Mouse (Mus musculus) heart, postnatal 10 days (tissue): ENCODE measurements at regions not wholly inside any gene's neighbourhood (a gene's known extent, or its start where the extent isn't known, plus 50 kb on each side); places are given as distances from the start of the nearest gene placed in this dataset.
"Not testable (repeated sequence)": the region's sequence is repeated elsewhere in the genome, so short reads cannot be mapped to it uniquely, and the experiment has no call there.

ENCODE experiments used
- DNase-seq, 2 experiments: peaks; one replicate each; pipeline ENCODE4 v3.0.0; 2021
- intact Hi-C: fragments of 180-260 bp; cut with DNase I; formaldehyde crosslinking; loops from one replicate; pipeline ENCODE4 v1.15.1; 2025

- intact Hi-C loops = no loop called here
- no peak for DNase-seq
These were observed 132.5 kb upstream of the Thpo start for GRCm38 (mm10) chr16:20866771-20867170.

GRCm38 (mm10) chr16:20861256-20861655 is 126.9 kb upstream of the Thpo start:
- DNase-seq = no peak
- intact Hi-C loops = no loop called here

DNA sequence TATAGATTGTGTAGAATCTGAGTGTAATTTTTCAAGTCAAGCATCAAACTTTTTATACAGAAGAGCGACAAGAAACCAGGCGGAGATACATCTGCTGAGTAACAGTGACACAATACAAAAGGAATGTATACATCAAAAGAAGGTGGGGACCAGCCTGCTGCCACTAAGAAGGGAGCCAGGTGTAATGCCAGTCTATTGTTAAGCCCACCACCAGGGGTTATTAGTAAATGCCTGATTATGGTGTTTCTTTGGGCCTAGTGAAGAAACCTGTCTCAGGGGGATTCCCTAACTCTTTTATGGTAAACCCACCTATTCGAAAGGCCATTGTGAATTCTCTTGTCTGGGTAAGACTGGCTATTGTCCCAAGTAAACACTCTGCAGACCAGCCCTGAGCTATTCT is 126.3 kb upstream of the Thpo start:
- DNase-seq, intact Hi-C loops: not testable (repeated sequence)

DNA sequence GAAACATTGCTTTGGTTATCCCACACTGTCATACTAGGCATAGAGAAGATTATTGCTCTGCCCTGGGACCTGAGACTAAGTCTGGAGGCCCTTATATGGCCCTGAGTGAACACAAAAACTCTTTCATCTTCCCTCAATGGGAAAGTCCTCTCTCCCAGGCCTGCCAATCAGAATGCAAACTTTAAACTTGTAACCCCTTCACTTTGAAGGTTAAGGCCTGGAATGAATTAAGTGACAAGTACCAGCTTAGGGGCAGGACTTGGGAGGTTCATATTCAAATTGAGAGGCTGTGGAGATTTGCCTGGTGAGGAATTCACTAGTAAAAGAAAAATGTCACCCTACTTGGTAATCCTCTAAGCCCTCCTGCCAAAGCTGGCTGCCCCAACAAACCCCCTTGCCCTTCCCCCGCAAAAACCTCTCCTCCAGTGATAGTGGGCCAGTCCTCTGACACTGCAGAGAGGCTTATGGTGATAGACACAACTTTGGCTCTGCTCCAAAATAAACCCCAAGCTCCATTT is 120.4 kb upstream of the Thpo start:
- intact Hi-C loops = no loop called here
- no peak for DNase-seq

DNA sequence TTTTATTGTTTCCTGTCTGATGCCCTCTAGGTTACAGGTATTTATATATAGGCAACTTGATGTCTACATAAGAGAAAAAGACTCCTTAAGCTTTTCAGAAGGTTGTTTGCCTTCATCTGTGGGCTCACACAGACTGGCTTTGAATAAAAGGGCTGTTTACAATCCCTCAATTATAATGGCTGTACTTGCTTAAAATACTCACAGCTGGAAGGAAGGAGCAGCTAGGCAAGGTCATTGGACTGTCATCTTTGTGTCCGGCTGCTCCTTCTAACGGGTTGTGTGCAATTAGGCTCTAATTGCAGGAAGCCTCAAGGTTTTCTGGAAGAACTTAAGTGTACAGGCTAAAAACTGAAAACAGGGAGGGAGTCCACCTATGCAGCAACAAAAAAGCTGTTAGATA is 103.8 kb upstream of the Thpo start:
- intact Hi-C loops = no loop called here
- no peak for DNase-seq

DNA sequence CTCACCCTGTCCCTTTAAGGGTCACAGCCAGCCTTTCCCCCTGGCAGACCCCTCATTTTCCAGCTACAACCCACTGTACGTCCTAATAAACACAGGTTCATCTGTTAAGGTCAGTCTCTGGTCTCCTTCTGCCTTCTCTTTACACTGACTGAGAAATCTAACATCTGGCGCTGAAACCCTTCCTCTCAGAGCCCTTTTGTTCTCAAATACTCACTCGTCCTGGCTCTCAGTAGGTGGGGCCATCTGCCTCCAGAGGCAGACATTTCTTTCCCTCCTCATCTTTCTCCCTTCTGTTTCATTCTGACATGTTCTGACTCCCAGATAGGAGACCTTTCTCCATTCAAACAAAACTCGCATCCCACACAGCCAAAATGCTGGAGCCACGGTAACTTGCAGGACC is 102.6 kb upstream of the Thpo start:
- DNase-seq = no peak
- intact Hi-C loops = no loop called here

GRCm38 (mm10) chr16:20833838-20834237 is 99.5 kb upstream of the Thpo start:
- intact Hi-C loops, DNase-seq: not testable (repeated sequence)

DNA sequence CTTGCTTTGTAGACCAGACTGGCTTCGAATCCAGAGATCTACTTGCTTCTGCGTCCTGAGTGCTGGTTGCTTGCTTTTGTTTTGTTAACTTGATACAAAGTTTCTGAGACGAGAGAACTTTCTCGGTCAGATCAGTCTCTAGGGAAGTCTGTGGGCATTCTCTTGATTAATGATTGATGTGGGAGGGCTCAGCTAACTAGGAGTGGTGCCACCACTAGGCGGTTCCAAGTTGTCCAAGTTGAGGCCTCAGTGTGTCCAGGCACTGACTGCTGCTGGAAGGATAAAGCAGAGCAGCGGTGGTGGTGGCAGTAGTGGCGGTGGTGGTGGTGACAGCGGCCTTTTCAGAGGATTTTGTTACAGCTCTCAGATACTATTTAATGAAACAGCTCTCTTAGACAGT is 99.0 kb upstream of the Thpo start:
- no peak for DNase-seq
- intact Hi-C loops = no loop called here

DNA sequence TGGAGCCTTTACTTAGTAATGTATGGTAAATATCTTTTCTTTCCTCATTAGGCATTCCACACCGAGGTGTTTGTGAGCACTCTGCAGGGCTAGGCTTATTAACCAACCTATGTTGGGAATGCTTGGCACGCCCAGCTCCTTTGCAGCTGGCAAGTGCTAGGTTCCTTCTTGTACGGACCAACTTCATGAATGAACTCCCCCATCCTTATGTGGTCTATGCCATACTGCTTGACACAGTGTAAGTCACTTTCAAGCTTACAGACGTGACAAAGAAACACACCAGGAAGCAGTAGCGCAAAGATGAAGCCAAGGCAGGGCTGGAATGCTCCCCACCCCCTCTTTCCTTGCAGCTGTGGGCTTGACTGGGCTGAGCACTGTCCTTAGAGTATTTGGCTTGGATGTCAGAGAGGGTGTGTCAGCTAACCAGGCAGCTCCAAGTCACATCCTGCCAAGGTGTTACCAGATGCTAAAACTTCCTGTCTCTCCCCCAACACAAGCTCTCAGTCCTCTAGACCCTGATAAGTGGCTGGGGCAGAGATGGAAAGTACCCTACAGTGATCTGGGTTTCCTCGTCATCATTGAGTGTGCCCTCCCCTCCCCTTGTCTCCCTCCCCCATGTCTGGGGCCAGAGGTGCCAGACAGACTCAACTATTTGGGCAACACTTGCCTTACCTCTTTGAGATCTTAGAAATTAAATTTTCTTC is 95.6 kb upstream of the Thpo start:
- intact Hi-C loops = no loop called here
- DNase-seq = no peak

GRCm38 (mm10) chr16:20828996-20829731 is 94.9 kb upstream of the Thpo start:
- no peak for DNase-seq
- intact Hi-C loops = no loop called here

DNA sequence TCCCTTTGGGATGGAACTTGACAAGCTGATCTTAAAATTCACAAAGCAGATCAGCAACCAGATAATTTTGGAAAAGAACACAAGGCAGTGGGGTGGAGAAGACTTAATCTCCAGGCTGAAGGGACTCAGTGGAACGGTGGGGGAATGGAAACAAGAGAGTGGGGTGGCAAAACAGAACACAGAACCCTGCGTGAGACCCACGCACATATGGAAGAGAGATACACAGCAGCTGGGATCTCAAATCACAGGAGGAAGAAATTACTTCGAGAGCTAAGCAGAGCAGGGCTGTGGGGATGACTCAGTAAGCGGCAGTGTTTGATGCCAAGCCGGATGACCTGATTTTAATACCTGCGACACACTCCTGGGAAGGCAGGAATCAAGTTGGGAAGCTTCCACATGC is 89.9 kb upstream of the Thpo start:
- intact Hi-C loops = no loop called here

DNA sequence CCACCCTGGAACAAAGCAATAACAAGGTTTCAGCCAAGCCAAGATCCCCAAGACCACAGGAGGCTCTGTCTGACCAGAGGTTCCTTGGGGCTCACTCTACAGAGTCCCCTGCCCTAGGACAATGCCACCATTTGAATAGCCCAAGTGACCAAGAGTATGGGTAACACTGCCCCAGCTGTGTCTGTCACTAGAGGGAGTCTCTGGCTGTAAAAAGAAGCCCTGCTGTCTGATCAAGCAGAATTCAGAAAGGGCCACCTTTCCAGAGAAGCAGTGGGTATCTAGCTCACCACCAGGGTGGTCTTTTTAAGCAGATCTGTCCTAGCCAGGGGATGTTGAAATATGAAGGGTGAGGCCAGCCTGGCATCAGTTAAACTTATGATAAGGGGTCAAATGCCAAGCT is 86.6 kb upstream of the Thpo start:
- intact Hi-C loops = no loop called here
- DNase-seq = no peak

More for the DNA sequence above, 89.9 kb upstream of the Thpo start:
- no peak for DNase-seq

DNA sequence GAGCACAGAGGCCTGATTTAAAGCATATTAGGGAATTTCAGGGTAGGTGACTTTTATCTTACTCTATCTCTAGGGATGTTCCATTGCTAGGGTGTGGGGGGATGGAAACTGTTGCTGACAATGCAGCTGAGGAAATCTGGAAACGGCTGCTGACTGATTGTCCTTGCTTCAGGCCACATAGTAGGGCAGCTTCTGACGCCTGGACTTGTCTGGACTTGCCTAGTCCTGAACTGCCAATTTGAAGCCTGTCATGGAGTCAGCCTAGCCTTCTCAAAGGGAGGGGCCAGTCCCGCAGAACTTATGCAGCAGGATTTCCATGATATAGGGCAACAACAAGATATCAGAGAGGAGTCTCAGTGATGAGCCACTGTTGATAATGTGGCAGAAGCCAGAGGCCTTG is 85.3 kb upstream of the Thpo start:
- DNase-seq = no peak
- intact Hi-C loops = no loop called here

- intact Hi-C loops = no loop called here
These were observed 84.4 kb upstream of the Thpo start for GRCm38 (mm10) chr16:20818711-20819189.

DNA sequence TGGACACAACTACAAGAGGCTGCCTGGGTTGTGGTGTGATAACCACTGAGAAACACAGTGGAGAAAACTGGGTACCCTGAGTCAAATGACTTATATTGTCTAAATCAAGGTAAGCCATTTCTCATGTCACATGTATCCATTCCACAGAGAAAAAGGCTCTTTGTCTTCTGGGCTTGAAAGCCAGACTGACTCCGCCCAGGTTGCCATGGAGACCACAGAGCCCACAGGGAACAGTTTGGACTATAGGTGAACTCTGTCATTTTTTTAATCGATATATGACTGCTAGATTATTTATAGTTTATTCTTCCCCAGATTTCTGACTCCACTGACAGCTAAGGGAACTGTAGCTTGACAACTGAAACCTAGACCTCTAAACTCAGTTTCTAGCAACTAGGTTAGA is 80.7 kb upstream of the Thpo start:
- intact Hi-C loops = no loop called here
- no peak for DNase-seq

More at GRCm38 (mm10) chr16:20818711-20819189, 84.4 kb upstream of the Thpo start:
- no peak for DNase-seq

GRCm38 (mm10) chr16:20814240-20814639 is 79.9 kb upstream of the Thpo start:
- intact Hi-C loops = no loop called here
- DNase-seq = no peak

DNA sequence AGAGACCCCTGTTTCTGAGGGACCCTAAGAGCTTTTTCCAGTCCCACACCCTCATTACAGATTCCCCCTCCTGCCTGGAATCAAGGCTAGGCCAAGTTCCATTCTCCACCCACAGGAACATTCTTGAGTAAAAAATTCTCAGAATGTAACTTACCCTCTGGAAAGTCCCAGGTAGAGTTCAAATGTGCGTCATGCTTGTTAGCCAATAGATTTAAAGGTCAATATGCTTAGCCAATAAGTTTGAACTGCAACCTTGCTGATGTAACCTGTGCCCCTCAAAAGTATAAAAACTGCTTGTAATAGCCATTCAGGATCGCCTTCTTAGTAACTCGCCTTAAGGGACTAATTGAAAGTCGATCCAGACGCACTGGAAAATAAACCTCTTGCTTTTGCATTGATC is 77.7 kb upstream of the Thpo start:
- intact Hi-C loops, DNase-seq: not testable (repeated sequence)

DNA sequence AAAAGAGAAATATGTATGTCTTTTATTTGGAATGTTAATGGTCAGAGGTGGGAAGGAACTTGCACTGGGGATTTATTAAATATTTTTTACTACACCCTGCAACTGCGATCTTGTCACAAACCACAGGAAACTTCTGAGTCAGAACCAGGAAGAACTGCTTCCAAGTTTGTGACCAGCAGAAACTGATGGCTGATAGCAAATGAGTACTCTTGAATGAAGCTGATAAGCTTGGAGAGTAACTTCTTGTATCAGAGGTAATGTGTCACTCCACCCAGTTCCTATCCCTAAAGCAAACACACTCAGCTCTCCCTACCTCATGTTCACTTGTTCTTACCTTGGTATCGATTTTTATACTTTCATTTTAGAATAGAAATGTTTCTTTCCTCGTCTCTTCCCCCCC is 76.0 kb upstream of the Thpo start:
- no peak for DNase-seq
- intact Hi-C loops = no loop called here

DNA sequence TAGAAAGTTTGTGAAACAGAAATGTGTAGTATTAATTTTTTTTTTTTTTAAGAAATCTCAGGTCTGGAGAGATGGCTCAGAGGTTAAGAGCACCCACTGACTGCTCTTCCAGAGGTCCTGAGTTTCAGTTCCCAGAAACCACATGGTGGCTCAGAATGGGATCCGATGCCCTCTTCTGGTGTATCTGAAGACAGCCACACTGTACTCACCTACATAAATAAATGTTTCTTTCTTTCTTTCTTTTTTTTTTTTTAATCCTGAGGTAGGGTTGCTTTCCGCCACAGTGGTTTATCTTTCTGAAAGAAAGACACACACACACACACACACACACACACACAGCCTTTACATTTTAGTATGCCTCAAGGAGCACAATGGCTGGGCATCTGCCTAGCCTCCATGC is 74.0 kb upstream of the Thpo start:
- DNase-seq = no peak
- intact Hi-C loops = loop anchor here (10.0 kb wide), 1 partner anchor 587 kb away; no protein-coding TSS in a partner anchor

GRCm38 (mm10) chr16:20806739-20807138 is 72.4 kb upstream of the Thpo start:
- intact Hi-C loops = loop anchor here (10.0 kb wide), 1 partner anchor 588 kb away; no protein-coding TSS in a partner anchor

DNA sequence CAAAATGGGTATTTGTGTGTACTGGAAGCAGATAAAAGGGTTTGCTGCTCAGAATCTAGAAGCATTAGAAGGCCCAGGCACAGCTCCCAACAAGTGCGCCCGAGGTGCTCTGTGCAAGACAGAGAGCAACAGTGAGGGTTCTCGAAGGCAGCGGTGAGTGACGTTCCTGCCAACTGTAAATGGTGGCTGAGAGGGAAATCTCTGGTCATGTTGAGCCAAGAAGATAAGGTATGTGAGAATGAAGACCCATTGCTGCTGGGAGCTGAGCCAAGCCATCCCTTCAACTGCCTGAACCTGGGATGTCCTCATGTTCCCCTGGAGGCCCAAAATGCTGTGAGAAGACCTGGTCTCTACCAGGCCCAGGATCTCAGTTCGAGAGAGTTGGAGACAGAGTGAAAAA is 71.5 kb upstream of the Thpo start:
- intact Hi-C loops = loop anchor here (10.0 kb wide), 1 partner anchor 589 kb away; no protein-coding TSS in a partner anchor
- DNase-seq = no peak

More at GRCm38 (mm10) chr16:20806739-20807138, 72.4 kb upstream of the Thpo start:
- no peak for DNase-seq

GRCm38 (mm10) chr16:20805086-20805485 is 70.8 kb upstream of the Thpo start:
- DNase-seq = peak in 1 of 2 experiments; percentile 8
- intact Hi-C loops = loop anchor here (10.0 kb wide), 1 partner anchor 590 kb away; no protein-coding TSS in a partner anchor
